Mouse (Mus musculus): ENCODE results near the gene Runx3. TPM values are rescaled to one million over a fixed set of nuclear protein-coding genes. Genes with fewer than 3 reads are reported as not detected.
"Not testable (repeated sequence)": the region's sequence is repeated elsewhere in the genome, so short reads cannot be mapped to it uniquely, and the experiment has no call there.

Gene Runx3
- polyA plus RNA-seq, 1 experiment from 2014 or later, result 0.20 TPM

DNA sequence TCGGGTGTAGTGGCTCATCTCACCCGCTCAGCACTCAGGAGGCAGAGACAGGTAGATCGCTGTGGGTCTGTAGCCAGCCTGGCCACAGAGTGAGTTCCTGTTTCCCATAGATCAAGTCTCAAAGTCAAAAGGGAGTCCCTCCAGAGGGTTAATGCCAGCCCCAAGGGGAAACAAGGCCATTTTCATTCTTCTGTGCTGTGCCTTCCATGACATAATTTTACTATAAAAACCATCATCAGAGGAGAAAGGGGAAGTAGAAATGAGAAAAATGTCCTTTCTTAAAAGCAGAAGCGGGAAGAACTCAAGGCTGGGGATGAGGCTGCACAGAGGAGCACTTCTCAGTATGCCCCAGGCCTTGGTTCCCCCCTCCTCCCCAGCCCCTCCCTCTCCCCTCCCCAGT lies 61.4 kb downstream of the Runx3 start:
- Histone ChIP-seq H3K4me2 (ENCODE audit: low read length) (no peak overlapping the region), H3K4me3 (ENCODE audit: low read depth, low read length) (no peak overlapping the region), H3K27ac (ENCODE audit: low read depth) (no peak overlapping the region), H3K4me1 (replicated peaks; ENCODE audit: control insufficient read depth, insufficient read depth, low read length) (no peaks in the 10 kb centered on the region; the same call in 1 of the 2 replicates), H3K9me3 (ENCODE audit: control insufficient read depth, low read length) (no peaks in the 10 kb centered on the region), H3K9ac (ENCODE audit: low read length) (no peak overlapping the region), H3K27me3 (replicated peaks; ENCODE audit: control insufficient read depth, insufficient read depth, low read length) (no peaks in the 10 kb centered on the region), H3K36me3 (ENCODE audit: control insufficient read depth, insufficient read depth, low read length) (no peaks in the 10 kb centered on the region)
- ATAC-seq (replicated peaks; ENCODE audit: low FRiP score, low TSS enrichment, low read depth), result no peak
- 82% methylated on average over 4 of the region's 4 CpGs for WGBS
- no peak for DNase-seq (ENCODE audit: low spot score)

DNA sequence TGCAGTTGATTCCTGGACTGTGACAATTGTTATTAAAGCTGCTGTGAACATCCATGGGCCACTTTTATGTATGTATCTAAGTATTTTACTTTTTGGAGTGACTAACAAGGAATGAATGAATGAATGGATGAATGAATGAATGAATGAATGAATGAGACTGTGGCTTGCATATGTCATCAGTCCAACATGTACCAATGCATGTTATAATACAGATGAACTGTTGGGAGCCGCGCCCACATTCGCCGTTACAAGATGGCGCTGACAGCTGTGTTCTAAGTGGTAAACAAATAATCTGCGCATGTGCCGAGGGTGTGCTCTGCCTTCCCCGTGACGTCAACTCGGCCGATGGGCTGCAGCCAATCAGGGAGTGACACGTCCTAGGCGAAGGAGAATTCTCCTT lies 63.8 kb downstream of the Runx3 start:
- H3K36me3 ChIP-seq (ENCODE audit: control insufficient read depth, insufficient read depth, low read length); H3K4me1 ChIP-seq (replicated peaks; ENCODE audit: control insufficient read depth, insufficient read depth, low read length); H3K9me3 ChIP-seq (ENCODE audit: control insufficient read depth, low read length); ATAC-seq (replicated peaks; ENCODE audit: low FRiP score, low TSS enrichment, low read depth); DNase-seq (ENCODE audit: low spot score); H3K27me3 ChIP-seq (replicated peaks; ENCODE audit: control insufficient read depth, insufficient read depth, low read length); H3K9ac ChIP-seq (ENCODE audit: low read length); H3K4me2 ChIP-seq (ENCODE audit: low read length); H3K27ac ChIP-seq (ENCODE audit: low read depth); H3K4me3 ChIP-seq (ENCODE audit: low read depth, low read length): not testable (repeated sequence)
- WGBS, result 95% methylated on average over 5 of the region's 13 CpGs

DNA sequence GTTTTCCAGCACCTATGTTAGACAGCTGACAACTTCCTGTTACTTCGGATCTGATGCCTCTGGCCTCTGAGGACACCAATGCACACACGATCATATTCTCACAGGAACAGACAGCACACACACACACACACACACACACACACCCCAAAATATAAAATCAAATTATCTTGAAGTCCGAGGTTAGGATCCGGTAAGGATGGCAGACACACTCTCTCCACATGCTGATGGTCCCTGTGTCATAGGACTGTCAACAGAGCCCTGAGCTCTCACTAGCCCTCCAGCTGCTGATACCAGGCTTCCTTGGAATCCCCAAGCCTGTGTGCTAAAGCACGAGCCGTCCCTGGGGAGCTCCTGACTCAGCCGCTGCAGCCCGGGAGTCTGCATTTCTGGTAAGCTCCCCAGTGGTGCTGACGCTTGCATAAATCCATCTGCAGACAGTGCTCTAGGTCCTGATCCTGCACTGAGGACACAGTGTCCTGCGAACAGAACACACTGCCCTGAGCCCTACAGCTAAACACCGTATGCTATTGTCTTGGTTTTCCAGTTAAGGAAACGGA lies 69.1 kb downstream of the Runx3 start:
- DNase-seq (ENCODE audit: low spot score) (no peak), ATAC-seq (replicated peaks; ENCODE audit: low FRiP score, low TSS enrichment, low read depth) (no peak)
- Histone ChIP-seq H3K4me1 (replicated peaks; ENCODE audit: control insufficient read depth, insufficient read depth, low read length) (no peaks in the 10 kb centered on the region), H3K4me2 (ENCODE audit: low read length) (no peak overlapping the region), H3K4me3 (ENCODE audit: low read depth, low read length) (no peak overlapping the region), H3K9me3 (ENCODE audit: control insufficient read depth, low read length) (no peaks in the 10 kb centered on the region), H3K27ac (ENCODE audit: low read depth) (no peak overlapping the region), H3K36me3 (ENCODE audit: control insufficient read depth, insufficient read depth, low read length) (no peaks in the 10 kb centered on the region), H3K9ac (ENCODE audit: low read length) (no peak overlapping the region), H3K27me3 (replicated peaks; ENCODE audit: control insufficient read depth, insufficient read depth, low read length) (no peaks in the 10 kb centered on the region)
- WGBS, result 76% methylated on average over 12 of the region's 12 CpGs

DNA sequence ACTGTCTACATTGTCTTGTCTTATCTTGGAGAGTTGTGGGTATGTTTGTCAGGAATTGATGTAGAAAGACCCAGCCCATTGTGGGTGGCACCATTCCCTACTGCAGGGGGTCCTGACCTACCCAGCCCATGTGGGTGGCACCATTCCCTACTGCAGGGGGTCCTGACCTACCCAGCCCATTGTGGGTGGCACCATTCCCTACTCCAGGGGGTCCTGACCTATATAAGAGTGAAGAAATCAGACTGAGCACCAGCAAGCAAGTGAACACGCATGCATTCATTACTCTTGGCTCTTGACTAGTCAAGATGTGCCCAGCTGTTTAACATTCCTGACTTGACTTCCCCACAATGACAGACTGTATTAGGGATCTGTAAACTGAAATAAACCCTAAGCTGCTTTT lies 69.9 kb downstream of the Runx3 start:
- H3K9ac ChIP-seq (ENCODE audit: low read length), result no peak overlapping the region
- no peaks in the 10 kb centered on the region for H3K27me3 ChIP-seq (replicated peaks; ENCODE audit: control insufficient read depth, insufficient read depth, low read length)
- H3K9me3 ChIP-seq (ENCODE audit: control insufficient read depth, low read length), result 0 out of 2 replicates have a peak, but pooled peaks cover 4% of the 10 kb centered on the region
- no peak overlapping the region for H3K27ac ChIP-seq (ENCODE audit: low read depth)
- H3K4me2 ChIP-seq (ENCODE audit: low read length), result no peak overlapping the region
- WGBS, result 94% methylated on average over 1 of the region's 1 CpGs
- H3K4me1 ChIP-seq (replicated peaks; ENCODE audit: control insufficient read depth, insufficient read depth, low read length), result no peaks in the 10 kb centered on the region
- H3K4me3 ChIP-seq (ENCODE audit: low read depth, low read length), result no peak overlapping the region
- no peak for DNase-seq (ENCODE audit: low spot score)
- H3K36me3 ChIP-seq (ENCODE audit: control insufficient read depth, insufficient read depth, low read length), result no peaks in the 10 kb centered on the region
- no peak for ATAC-seq (replicated peaks; ENCODE audit: low FRiP score, low TSS enrichment, low read depth)

DNA sequence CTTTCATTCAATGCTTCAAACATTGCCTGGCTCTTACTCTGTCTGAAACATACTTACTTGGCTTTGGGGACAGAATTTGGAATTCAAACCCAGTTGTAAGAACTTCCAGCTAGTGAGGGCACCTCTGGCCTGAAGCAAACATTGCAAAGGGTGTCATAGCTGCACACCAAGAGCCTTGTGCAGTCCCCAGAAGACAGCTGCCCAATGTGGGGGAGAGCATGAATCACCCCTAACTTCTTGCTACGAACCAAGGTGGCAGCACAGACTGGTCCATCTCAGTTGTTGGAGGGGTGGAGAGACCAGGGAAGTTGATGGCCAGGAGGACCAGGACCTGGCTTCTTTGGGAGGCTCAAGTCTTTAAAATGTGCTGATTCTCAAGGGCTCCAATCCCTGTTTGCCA lies 70.7 kb downstream of the Runx3 start:
- 0 out of 2 replicates have a peak, but pooled peaks cover 4% of the 10 kb centered on the region for H3K9me3 ChIP-seq (ENCODE audit: control insufficient read depth, low read length)
- H3K9ac ChIP-seq (ENCODE audit: low read length), result no peak overlapping the region
- no peak for DNase-seq (ENCODE audit: low spot score)
- WGBS, result 71% methylated on average over 1 of the region's 1 CpGs
- H3K4me1 ChIP-seq (replicated peaks; ENCODE audit: control insufficient read depth, insufficient read depth, low read length), result no peaks in the 10 kb centered on the region
- no peaks in the 10 kb centered on the region for H3K36me3 ChIP-seq (ENCODE audit: control insufficient read depth, insufficient read depth, low read length)
- H3K27me3 ChIP-seq (replicated peaks; ENCODE audit: control insufficient read depth, insufficient read depth, low read length), result no peaks in the 10 kb centered on the region
- no peak overlapping the region for H3K4me3 ChIP-seq (ENCODE audit: low read depth, low read length)
- H3K4me2 ChIP-seq (ENCODE audit: low read length), result no peak overlapping the region
- H3K27ac ChIP-seq (ENCODE audit: low read depth), result no peak overlapping the region
- ATAC-seq (replicated peaks; ENCODE audit: low FRiP score, low TSS enrichment, low read depth), result no peak

DNA sequence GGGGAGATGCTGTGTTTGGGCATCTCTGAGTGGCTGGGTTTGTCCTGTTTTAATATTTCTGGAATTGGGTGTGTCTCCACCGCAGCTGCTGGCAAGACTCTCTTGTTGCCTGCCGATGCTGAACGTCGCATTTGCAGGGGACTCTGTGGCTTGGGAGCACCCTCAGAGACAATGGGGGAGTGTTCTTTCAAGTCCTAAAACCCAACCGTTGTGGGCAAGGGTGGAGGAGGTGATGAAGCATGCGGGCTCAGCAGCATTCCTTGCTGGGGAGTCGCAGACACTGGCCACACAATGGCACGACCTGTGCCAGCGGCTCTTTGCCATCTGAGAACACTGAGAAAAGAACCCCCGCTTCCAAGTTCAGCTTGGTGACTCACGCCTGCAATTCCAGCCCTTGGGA lies 71.2 kb downstream of the Runx3 start:
- ATAC-seq (replicated peaks; ENCODE audit: low FRiP score, low TSS enrichment, low read depth) (no peak), DNase-seq (ENCODE audit: low spot score) (no peak)
- Histone ChIP-seq H3K4me3 (ENCODE audit: low read depth, low read length) (no peak overlapping the region), H3K4me2 (ENCODE audit: low read length) (no peak overlapping the region), H3K36me3 (ENCODE audit: control insufficient read depth, insufficient read depth, low read length) (no peaks in the 10 kb centered on the region), H3K9ac (ENCODE audit: low read length) (no peak overlapping the region), H3K27ac (ENCODE audit: low read depth) (no peak overlapping the region), H3K9me3 (ENCODE audit: control insufficient read depth, low read length) (0 out of 2 replicates have a peak, but pooled peaks cover 4% of the 10 kb centered on the region), H3K27me3 (replicated peaks; ENCODE audit: control insufficient read depth, insufficient read depth, low read length) (no peaks in the 10 kb centered on the region), H3K4me1 (replicated peaks; ENCODE audit: control insufficient read depth, insufficient read depth, low read length) (no peaks in the 10 kb centered on the region)
- 77% methylated on average over 11 of the region's 11 CpGs for WGBS

DNA sequence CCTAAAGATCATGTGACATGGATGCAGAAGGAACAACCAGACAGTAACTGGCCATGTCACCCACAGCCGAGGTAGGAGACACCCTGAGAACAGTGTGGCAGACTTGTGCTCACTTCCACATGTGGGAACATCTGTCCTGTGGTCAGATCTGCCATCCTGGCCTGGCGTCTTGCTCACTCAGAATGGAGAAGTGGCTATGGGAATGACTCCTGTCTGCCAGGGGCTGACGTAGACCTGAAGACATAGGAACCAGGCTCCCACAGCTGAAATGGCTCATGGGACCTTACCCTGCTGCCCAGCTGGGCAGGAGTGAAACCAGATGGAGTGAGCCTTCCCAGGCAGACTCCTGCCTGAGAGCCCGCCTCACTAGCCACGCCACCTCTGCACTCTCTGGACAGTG lies 72.4 kb downstream of the Runx3 start:
- no peak overlapping the region for H3K27ac ChIP-seq (ENCODE audit: low read depth)
- 69% methylated on average over 5 of the region's 5 CpGs for WGBS
- no peaks in the 10 kb centered on the region for H3K36me3 ChIP-seq (ENCODE audit: control insufficient read depth, insufficient read depth, low read length)
- H3K4me1 ChIP-seq (replicated peaks; ENCODE audit: control insufficient read depth, insufficient read depth, low read length), result no peaks in the 10 kb centered on the region
- H3K9ac ChIP-seq (ENCODE audit: low read length), result no peak overlapping the region
- H3K4me2 ChIP-seq (ENCODE audit: low read length), result no peak overlapping the region
- H3K4me3 ChIP-seq (ENCODE audit: low read depth, low read length), result no peak overlapping the region
- H3K9me3 ChIP-seq (ENCODE audit: control insufficient read depth, low read length), result 0 out of 2 replicates have a peak, but pooled peaks cover 4% of the 10 kb centered on the region
- H3K27me3 ChIP-seq (replicated peaks; ENCODE audit: control insufficient read depth, insufficient read depth, low read length), result no peaks in the 10 kb centered on the region
- DNase-seq (ENCODE audit: low spot score), result no peak
- no peak for ATAC-seq (replicated peaks; ENCODE audit: low FRiP score, low TSS enrichment, low read depth)

DNA sequence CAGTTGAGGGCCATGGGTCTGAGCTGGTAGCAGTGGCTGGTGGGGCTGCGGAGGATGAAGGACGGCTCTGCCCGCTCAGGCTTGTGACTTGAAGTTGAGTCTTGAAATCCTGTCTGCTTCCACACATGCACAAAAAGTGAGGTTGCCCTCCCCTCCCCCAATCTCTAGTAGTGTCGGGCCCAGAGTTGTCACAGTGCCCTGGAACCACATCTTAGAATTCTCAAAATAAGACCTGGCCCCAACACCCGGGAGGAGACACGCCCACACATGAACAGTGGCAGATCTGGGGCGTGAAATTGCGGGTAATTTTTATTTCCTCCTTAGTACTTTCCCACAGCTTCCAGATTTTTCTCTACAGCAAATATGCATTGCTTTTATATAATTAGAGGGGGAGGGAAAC lies 77.4 kb downstream of the Runx3 start:
- H3K9me3 ChIP-seq (ENCODE audit: control insufficient read depth, low read length), result 0 out of 2 replicates have a peak, but pooled peaks cover 4% of the 10 kb centered on the region
- H3K27ac ChIP-seq (ENCODE audit: low read depth), result no peak overlapping the region
- WGBS, result 71% methylated on average over 8 of the region's 8 CpGs
- H3K27me3 ChIP-seq (replicated peaks; ENCODE audit: control insufficient read depth, insufficient read depth, low read length), result no peaks in the 10 kb centered on the region
- H3K36me3 ChIP-seq (ENCODE audit: control insufficient read depth, insufficient read depth, low read length), result no peaks in the 10 kb centered on the region
- no peak overlapping the region for H3K9ac ChIP-seq (ENCODE audit: low read length)
- no peaks in the 10 kb centered on the region for H3K4me1 ChIP-seq (replicated peaks; ENCODE audit: control insufficient read depth, insufficient read depth, low read length)
- DNase-seq (ENCODE audit: low spot score) (no peak), ATAC-seq (replicated peaks; ENCODE audit: low FRiP score, low TSS enrichment, low read depth) (no peak)
- no peak overlapping the region for H3K4me3 ChIP-seq (ENCODE audit: low read depth, low read length)
- H3K4me2 ChIP-seq (ENCODE audit: low read length), result no peak overlapping the region

DNA sequence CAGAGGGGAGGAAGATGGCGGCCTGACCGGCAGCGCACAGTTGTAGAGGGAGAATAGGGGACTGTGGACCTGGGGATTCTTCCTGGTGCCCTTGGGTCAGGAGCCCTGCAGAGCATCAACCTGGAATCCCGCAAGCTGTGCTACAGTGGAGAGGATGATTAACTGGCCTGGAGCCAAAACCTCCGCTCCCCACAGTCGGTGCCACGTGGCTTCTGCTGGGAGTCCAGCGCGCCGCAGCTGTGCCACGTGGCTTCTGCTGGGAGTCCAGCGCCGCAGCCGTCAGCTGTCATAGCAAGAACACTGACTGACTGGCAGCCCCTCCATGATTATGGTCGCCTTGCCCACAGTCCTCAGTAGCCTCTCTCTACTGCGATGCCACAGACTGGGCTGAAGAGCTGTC lies 81.3 kb downstream of the Runx3 start:
- 62% methylated on average over 16 of the region's 16 CpGs for WGBS

More for the DNA sequence above, 81.3 kb downstream of the Runx3 start:
- Histone ChIP-seq H3K9me3 (ENCODE audit: control insufficient read depth, low read length) (no peaks in the 10 kb centered on the region), H3K9ac (ENCODE audit: low read length) (no peak overlapping the region), H3K27ac (ENCODE audit: low read depth) (no peak overlapping the region), H3K36me3 (ENCODE audit: control insufficient read depth, insufficient read depth, low read length) (no peaks in the 10 kb centered on the region), H3K4me1 (replicated peaks; ENCODE audit: control insufficient read depth, insufficient read depth, low read length) (peaks cover 8% of the 10 kb centered on the region; the same call in 1 of the 2 replicates), H3K27me3 (replicated peaks; ENCODE audit: control insufficient read depth, insufficient read depth, low read length) (peaks cover 21% of the 10 kb centered on the region), H3K4me2 (ENCODE audit: low read length) (no peak overlapping the region), H3K4me3 (ENCODE audit: low read depth, low read length) (no peak overlapping the region)
- ATAC-seq (replicated peaks; ENCODE audit: low FRiP score, low TSS enrichment, low read depth), result no peak
- no peak for DNase-seq (ENCODE audit: low spot score)

Data from intestine, embryonic 14.5 days (tissue).